Mouse (Mus musculus): ENCODE results near the gene Fam174a. TPM values are rescaled to one million over a fixed set of nuclear protein-coding genes. Genes with fewer than 3 reads are reported as not detected.

Fam174a gene
- 25.6 and 28.8 TPM in 2 replicates for polyA plus RNA-seq (2015; fragmentation: Nextera tagmentation; extraction: Ambion mirVana)

DNA sequence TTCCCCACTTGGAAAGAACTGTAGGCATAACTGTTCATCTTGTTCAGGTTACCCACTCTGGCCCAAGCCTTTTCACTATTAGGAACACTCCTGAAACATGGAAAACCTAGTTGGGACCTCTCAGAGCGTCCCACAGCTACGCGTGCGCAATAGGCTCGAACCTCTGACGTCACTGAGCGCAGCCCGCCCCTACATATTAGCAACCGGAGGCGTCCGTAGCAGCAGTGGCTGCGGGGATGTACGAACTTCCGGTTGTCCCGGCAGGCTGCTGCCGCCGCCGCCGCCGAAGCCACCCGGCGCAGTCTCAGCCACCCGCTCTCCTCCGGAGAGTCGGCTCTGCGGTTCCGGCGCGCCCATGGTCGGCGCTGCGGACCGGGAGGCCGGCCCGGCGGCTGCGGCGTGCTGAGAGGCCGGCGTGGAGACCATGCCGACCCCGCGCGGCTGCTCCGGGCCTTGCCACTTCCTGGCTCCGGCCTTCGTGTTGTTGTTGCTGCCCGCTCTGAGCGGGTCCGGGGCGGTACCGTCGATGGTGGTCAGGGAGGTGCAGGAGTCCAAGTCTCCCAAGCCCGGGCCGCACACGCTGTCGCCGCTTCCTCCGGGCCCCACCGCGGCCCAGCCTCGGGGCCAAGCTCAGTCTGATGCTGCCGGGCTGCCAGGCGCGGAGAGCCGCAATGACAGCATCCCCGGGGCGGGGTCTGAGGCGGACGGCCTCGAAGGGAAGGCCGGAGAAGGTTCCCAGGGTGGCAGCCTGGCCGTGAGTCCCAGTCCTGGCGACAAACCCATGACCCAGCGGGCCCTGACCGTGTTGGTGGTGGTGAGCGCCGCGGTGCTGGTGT, at the start of gene Fam174a:
Fam174a (plus strand) TSS at position 231 of the 836 bp plus-strand sequence.
- peak; percentile 91 for DNase-seq (ENCODE audit: low spot score)

DNA sequence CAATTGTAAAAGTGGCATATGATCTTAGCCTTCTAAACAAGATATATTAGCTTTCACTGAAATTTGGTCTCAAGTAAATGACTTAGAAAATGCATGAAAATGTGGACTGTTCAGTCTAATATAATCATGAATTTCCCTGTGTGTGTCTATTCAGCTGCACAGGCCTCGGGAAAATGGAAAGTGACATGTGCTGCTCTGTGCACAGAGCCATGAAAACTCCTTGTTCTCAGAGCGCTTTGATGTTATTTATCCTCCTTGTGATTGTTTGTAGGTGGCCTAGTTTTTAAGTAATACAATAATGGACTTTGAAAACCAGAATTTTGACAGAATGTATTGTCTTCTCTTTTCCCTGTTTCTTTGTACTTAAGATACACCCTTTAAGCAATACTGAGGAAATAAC, 49.6 kb upstream of the Fam174a start:
- DNase-seq (ENCODE audit: low spot score), result no peak

DNA sequence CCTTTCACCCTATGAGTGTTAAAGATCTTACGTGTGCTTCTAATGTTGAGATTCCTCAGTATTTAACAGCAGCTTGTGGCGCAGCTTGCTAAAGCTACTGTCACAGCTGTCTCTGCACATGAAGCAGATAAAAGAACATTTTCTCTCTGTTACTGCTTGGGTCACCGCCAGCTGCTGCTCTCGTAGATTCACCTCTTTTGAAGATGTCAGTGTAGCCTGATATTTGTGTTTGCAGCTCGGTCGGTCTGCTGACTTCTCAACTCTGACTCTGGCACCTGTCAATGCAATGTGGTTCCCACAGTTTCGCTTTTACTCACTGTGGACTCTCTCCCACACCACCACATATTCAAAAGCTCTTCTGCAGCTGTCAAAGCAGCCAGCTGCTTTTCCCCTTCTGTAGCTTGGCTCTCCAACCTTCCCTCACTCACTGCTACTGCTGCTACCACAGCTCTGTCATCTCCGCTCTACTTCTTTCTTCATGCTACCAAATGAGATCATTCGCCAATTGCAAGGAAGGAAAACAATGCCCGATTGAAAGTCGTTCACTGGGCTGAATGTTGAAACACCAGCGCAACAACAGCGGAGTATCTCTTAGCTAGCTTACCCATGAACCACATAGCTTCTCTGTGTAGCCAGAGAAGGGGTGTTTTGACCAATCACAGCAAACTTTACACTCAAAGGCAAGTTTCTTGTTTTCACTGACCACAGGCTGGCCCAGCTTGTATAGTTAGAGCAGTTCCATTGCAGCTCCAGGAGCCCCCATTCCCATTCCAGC, 45.3 kb upstream of the Fam174a start:
- peak; percentile 90 for DNase-seq (ENCODE audit: low spot score)

DNA sequence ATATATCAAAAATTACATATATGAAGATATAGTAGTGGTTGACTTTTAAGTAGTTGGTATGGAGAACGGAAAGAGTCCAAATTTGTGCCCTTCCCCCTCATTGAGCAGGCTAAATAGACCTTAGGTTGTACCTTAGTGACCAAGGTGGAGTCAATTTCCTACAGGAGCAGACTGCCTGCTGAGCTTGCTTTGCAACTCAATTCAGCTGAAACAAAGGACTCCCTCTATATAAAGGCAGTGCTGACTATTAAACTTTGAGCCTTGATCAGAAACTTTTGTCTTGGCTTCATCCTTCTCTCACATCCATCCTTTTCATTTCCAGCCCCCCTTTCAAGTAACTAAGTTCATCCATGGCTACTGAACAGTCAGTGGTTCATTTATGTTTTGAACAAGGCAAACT, 40.1 kb upstream of the Fam174a start:
- no peak for DNase-seq (ENCODE audit: low spot score)

DNA sequence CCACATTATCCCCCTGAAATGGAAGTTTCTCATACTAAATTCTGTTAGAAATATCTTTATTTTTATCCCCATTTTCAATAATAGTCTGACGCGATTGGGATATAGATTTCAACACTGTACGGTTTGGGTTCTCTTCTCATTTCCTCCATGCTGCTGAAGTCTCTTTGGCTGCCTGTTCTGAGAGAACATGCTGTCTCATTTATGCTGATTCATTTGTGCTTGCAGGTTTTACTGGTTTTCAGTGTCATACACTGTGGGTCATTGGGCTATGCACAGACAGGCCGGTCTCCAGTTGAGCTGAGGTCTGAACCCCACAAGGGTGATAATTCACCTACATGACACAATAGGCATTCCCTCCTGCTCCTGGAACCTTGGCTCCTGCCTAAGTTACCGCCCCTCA, 5.1 kb upstream of the Fam174a start:
- no peak for DNase-seq (ENCODE audit: low spot score)

DNA sequence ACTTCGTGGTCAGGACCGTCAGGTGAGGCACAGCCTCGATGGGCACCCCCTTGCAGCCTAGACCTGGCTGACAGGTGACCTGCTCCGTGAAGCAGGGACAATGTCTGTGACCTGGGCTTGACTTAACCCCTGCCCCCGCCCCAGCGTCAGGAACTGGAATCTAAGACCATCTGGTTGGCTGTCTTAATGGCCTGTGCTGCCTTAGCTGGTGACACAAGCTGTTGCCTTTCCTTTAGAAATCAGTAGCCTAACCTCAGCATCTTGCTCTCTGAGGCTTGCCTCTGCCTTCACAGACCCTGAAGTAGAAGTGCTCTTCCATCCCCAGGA, 769 bp downstream of the Fam174a start:
- no peak for DNase-seq (ENCODE audit: low spot score)

DNA sequence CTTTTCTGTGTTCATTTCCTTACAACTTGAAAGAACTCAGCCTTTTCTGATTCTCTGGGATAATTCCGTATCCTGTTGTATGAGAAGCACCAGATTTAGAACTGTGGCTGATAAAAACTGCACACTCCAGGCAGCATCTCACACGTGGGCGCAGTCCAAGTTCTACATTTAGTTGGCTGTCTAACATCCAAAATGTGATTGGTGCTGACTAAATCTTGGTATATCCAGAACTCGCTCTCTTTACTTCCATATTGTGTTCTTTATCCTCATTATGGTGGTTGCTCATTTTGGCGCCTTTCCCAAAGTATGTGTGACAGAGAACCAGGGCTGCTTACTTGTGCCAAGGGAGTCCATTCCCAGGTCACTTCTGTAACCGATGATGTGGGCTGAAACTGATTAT, 2.6 kb downstream of the Fam174a start:
- no peak for DNase-seq (ENCODE audit: low spot score)

DNA sequence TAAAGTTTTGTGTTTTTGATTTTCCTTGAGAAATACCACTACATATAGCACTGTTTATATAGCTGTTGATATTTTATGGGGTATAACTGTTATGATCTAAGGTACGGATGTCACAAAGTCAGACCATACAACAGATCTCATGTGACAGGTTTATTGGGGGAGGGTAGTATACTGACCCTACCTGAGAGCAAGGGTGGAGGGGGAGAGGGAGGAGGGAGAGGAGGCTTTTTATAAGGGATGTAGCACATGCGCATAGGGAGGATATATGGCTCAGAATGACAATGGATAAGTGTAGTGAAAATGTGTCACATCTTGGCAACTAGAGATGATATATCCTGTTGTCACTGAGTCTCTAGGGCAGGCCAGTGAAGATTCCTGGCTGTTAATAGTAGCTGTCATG, 8.8 kb downstream of the Fam174a start:
- no peak for DNase-seq (ENCODE audit: low spot score)

DNA sequence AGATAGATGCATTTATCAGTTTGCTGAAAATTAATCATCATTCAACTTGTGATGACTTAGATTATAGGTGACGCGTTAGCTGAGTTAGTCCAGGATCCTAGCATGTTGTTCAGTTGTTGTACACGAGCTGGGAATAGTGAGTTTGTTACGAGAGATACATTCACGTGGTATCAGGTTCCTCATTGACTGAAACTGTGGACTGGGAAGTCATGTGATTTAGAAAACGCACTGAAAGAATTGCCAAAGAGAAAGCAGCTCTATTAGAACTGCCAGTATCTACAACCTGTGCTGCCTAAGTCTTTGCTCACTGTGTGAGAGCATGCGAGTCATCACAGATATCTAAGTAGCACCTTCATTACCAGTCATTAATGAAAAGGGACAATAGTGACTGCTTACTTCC, 9.6 kb downstream of the Fam174a start:
- DNase-seq (ENCODE audit: low spot score), result no peak

DNA sequence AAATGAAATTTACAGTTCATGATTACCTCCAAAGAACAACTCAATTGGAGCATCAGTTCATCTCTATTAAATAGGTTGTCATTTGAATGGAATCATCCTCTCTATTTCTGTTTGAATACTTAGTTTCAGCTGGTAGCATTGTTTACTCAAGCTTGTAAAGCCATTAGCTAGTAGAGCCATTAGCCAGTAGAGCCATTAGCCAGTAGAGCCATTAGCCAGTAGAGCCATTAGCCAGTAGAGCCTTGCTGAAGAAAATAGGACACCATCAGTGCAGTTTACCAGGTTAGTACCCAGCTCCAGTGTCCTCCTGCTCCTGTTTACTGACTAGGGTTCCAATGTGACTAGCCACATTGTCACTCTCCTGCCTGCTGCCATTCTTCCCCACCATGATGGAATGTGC, 13.4 kb downstream of the Fam174a start:
- no peak for DNase-seq (ENCODE audit: low spot score)

DNA sequence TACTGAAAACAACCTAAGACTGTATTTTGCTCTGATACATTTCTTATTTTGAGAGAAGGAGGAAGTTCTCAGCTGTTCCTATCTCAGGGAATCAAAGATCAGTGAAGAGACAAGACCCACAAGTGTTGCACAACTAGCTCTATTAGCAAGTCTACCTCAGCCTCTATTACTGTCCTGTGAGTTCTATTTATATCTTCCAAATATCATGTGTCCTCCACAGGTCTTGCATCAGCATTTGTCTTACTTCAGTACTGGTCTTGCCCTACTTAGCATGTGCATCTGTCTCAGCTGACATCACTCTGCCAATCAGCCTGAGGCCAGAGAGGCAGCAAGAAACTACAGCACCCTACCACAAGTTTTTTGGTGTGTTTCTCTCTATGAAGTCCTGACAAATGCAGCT, 26.2 kb downstream of the Fam174a start:
- DNase-seq (ENCODE audit: low spot score), result no peak

DNA sequence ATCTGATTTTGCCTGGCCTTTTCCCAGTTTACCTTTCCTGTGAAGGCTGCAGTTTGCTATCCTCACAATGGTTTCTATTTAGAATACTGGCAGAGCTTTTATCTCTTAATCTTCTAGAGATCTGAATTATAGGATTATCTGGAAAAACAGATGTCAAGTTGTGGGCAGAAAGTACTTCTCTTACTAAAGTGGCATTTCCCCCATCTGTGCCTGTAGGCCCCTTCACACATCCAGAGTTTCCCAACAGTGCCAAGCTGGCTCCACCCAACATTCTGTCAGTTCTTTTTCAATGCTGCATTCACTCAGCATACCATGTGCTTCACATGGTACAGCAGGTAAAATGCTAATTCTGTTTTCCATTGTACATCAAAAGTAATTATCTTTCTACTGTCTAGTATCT, 28.8 kb downstream of the Fam174a start:
- DNase-seq (ENCODE audit: low spot score), result no peak

DNA sequence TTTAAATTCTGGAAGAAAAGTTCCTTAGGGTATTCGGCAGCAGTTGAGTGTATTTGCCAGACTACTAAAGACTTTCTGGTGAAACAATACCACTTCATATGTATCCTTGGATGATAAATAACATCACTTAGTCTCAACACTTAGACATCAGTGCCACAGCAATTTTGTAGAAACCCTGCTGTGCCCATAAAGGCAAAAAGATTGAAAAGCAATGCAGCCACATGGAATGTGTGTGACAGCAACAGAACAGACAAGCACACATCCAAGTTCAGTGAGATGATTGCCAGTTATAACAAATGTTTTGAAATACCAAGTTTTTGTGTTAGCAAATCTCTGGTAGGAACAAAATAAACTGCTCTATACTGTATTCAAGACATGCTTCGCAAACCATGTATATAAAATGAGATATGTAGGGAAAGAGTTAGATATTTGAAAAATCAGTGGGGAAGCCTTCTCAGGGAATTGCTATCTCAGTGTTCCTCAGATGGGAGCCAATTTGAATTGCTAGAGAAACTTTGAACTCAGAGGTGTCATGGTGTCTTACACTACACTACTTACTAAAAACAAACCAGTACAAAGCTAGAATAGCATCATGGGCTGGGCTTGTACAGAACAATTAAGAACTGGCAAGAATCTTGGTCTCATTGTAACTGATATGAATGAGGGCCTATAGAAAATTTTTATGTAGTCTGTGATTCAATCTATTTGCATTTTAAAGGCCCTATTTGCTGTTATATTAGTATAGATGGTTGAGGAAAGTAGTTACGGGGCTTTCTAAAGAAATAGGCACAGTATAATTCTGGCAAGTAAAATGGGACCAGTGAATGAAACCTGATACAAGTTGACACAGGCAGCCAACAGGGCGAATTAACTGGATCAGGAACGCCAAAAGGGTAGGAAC, 30.4 kb downstream of the Fam174a start:
- no peak for DNase-seq (ENCODE audit: low spot score)

DNA sequence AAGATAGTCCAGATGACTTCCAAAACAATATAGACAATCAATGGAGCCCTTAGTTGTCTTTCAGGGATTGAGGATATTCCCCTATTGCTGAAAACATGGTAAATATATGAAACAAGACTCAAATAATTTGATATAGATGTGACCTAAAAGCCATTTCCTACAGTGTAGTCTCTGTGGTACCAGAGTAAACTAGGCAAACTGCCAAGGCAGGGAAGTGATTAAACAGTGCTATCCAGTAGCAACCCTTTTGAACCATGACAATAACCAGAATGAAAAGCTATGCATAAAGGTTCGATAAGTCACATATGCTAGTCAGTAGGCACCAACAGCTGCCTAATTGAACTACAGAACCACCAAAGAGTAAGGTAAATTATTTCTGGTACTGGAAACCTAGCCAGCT, 40.7 kb downstream of the Fam174a start:
- DNase-seq (ENCODE audit: low spot score), result no peak

DNA sequence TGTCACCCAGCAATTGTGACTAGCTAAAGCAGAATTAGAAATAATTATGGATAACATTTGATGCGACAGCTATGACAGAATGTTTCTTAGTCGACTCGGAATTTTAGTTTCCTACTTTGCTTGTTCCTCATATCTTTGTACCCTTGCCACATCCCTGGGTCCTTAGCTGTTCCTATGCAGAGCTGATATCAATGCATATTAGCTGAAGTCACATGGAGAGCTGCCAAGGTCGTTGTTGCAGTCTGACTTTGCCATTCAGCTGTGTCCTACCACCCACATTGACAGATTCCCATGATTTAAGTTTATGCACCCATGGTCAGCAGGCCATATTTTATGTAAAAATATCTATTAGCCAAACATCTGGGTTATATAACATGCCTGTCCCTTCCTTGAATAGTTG, 43.5 kb downstream of the Fam174a start:
- DNase-seq (ENCODE audit: low spot score), result no peak

DNA sequence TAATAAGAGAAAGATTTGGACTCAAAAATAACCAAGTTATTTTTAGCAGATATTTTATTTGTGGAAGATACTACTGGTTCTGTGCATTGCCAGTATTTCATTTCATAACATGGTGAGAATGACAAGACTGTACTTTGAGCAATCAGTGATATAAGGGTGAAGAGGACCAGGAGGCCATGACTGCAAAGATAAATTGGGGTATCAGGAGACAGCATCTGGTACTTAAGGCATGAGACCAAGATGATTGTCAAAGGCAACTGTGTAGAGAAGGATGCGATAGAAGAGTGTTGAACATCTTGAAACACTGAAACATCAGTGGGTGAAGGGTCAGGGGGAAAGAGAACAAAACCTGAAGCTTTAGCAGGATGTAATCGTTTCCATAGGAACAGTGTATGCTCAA, 50.3 kb downstream of the Fam174a start:
- DNase-seq (ENCODE audit: low spot score), result no peak

DNA sequence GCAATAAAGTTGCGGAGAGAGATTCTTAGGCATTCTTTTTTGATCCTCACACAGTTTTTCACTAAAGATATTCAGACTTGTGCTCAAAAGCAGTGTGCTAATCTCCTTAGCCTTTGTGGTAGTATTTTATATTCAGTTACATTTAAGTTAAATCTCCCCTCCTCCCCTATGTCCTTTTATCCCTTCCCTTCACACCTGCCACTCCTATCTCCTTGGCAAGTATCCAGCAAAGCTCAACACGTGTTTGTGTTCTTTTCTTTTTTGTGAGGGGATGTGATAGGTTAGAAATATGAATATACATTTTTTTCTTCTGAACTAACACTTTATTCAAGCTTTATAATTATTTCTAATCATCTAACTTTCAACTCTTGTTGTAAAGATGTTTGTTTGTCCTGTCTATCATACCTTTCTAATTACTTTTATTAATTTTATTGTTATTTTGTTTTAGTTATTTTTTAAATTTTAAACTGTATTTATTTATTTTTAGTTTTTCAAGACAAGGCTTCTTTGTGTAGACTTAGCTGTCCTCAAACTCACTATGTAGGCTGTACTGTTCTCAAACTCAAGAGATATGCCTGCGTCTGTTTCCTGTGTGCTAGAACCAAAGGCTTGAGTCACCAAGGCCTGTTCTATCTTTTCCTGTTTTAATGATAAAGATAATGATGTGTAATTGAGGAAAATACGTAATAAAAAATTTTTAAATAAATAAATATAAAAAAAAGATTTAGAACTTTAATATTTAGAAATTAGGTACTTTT, 53.4 kb downstream of the Fam174a start:
- no peak for DNase-seq (ENCODE audit: low spot score)

DNA sequence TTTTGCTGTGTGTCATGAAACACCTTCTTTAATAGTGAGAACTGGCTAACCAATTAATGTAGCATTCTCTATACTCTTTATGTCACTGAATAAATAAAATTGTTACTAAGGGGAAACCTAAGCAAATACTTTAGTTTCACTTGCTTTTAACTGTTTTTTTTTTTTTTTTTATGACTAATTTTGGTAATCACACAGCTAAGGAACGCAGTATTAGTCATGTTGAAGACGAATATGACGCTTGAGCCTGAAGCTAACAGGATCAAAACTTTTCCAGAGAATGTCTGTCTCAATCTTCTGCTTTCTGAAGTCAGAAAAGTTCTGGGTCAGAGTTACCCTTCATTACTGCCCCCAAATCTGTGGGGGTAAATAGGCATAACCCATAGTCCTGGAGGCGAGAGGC, 54.3 kb downstream of the Fam174a start:
- DNase-seq (ENCODE audit: low spot score), result no peak

DNA sequence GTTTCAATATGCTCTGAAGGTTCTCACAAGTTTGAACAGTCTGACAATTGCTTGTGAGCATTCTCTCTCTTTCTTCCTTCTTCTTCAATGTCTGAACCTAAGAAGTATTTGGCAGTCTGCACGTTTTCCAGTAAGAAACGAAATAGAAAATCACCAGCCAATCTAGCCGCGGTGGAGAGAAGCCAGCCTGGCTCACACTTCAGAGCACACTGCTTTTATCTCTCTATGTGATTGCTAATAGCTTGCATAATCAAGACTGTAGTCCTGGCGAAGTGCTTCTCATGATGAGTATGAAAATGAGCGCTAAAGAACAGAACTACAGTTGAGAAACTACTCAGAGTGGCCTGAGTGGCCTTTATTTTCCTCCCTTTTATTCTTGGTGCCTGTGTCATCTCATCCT, 62.0 kb downstream of the Fam174a start:
- no peak for DNase-seq (ENCODE audit: low spot score)

DNA sequence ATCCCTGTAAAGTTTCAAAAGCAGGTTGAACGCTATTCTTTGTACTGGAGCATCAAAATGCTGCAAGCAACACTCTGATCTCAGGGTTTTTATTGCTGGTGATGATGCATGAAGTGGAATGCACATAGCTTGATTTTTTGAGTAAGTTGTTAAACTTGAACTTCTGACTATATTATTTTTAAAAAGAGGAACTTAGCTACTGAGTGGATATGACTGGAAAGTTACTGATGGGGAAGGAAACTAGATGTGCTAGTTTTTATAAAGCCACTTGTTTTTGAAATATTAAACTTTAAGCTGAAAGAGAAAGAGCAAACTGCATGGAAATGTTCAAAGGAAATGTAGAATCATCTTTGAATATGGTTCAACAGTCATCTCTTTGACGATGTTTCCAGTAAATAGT, 67.6 kb downstream of the Fam174a start:
- DNase-seq (ENCODE audit: low spot score), result no peak

Measured in thymus, postnatal 0 days (tissue).